Mouse (Mus musculus) left cerebral cortex, postnatal 25 days (tissue): ENCODE measurements around the gene Gpr146. TPM values are rescaled to one million over a fixed set of nuclear protein-coding genes. Genes with fewer than 3 reads are reported as not detected.
A peak's percentile ranks its signal among the peaks of the same experiment; 100 is the strongest.
"Not testable (repeated sequence)": the region's sequence is repeated elsewhere in the genome, so short reads cannot be mapped to it uniquely, and the experiment has no call there.

Experiments used
- DNase-seq, 2 experiments: peaks; one replicate each; pipeline ENCODE4 v3.0.0; 2022; ENCODE audit warnings: low spot score in 2 of 2, mixed read lengths in 1 of 2
- intact Hi-C: fragments of 180-260 bp; cut with DNase I; formaldehyde crosslinking; loops from one replicate; pipeline ENCODE4 v1.15.1; 2025
- total RNA-seq, 2 experiments: library from RNA; stranded (reverse); gene quantifications; 2 replicates each; pipeline ENCODE4 v1.2.3; 2021

The Gpr146 gene
- total RNA-seq, 2 experiments from 2014 or later: 12.0 to 13.5 TPM

DNA sequence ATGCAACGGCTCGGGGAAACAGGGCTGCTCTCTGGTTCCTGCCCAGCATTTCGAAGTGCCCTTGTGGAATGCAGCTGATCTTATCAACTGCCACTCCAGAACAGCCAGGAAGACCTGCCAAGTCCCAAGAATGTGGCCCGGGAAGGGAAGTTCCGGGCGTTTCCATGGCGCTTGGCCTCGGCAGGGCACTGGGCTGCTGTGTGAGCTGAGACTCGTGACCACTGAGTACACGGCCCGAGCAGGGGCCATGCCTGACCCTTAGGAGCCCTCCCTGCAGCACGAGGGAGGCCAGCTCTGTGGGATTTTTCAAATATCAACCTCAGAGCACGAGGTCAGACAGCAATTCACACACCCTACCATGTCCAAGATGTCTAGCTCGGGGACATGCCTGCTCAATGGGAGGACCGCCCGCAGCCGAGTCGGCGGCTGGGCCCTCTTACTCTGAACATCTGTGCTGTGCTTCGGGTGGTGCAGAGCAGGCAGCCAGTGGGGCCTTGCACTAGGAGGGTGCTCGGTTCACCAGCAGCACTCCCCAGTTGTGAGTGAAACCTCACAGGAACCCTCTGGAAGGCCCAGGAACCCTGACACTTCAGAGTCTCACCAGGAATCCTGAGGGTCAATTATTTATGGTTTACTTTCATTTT lies 1.6 kb downstream of the Gpr146 start:
- intact Hi-C loops: no loop called here
- DNase-seq: no peak

- no peak for DNase-seq
- intact Hi-C loops: no loop called here
Measured at GRCm38 (mm10) chr5:139379771-139380384, 2.4 kb downstream of the Gpr146 start.

- peak; percentile 84 to 90 for DNase-seq
- intact Hi-C loops: no loop called here
Measured at GRCm38 (mm10) chr5:139380385-139381248, 3.1 kb downstream of the Gpr146 start.

- DNase-seq: no peak
- intact Hi-C loops: no loop called here
Measured at GRCm38 (mm10) chr5:139381586-139382513, 4.4 kb downstream of the Gpr146 start.

DNA sequence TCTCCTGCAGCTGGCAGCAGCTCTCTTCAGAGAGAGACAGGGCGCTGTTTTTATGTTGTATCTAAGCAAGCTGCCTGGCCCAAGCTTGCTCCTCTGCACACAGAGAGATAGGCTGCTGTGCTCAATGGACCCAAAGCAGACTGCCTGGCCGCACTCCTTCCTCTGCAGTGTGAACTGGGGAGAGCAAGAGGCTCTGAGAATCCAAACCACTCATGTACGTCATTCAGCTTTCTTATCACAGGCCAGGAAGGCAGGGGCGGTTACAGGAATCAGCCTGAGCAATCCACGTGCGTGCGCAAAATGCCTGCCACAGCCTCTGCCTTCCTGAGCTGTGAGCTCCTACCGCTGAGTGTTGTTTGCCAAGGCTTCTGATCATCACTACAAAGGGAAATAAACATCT lies 5.3 kb downstream of the Gpr146 start:
- DNase-seq: peak; percentile 66 to 88
- intact Hi-C loops: no loop called here

DNA sequence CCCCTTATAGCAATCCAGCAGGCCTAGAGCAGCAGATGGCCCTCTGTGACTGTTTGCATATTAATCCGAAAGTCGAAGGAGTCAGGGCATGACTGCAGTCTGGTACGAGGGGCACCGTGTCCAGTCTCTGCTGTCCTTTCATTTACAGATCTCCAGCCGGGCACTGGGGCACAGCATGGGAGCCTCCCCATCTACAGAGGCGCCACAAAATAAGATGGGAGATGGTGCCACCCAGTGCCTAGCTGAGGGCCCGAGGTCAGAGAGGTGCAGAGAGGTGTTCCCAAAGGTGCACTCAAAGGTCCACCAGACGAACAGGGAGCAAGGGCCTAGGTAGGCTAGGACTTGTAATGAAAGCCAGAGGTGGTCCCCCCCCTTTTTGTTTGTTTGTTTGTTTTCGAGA lies 5.7 kb downstream of the Gpr146 start:
- DNase-seq: no peak
- intact Hi-C loops: no loop called here

DNA sequence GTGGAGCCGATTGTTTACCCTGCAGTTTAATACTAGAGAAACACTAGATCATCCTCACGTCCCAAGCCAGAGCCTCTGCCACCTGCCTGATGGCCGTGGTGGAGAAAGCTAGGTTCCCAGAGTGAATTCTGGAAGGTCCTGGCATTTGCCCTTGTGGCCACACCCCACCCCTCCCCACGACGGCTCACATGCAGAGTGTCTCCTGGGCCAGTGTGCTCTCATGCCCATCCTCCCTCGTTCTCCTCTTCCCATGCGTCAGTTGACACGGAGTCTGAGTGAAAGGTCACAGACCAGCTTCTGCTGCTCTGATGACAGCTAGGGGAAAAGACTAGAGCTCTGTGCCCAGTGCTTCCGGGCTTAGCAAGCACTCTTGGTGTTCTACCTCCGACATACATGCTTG lies 7.0 kb downstream of the Gpr146 start:
- intact Hi-C loops: no loop called here
- DNase-seq: no peak

GRCm38 (mm10) chr5:139386047-139386446 lies 8.6 kb downstream of the Gpr146 start:
- intact Hi-C loops: no loop called here
- DNase-seq: no peak

GRCm38 (mm10) chr5:139387329-139388194 lies 10.1 kb downstream of the Gpr146 start:
- DNase-seq: no peak
- intact Hi-C loops: no loop called here

GRCm38 (mm10) chr5:139388195-139388570 lies 10.7 kb downstream of the Gpr146 start:
- DNase-seq: no peak
- intact Hi-C loops: no loop called here

DNA sequence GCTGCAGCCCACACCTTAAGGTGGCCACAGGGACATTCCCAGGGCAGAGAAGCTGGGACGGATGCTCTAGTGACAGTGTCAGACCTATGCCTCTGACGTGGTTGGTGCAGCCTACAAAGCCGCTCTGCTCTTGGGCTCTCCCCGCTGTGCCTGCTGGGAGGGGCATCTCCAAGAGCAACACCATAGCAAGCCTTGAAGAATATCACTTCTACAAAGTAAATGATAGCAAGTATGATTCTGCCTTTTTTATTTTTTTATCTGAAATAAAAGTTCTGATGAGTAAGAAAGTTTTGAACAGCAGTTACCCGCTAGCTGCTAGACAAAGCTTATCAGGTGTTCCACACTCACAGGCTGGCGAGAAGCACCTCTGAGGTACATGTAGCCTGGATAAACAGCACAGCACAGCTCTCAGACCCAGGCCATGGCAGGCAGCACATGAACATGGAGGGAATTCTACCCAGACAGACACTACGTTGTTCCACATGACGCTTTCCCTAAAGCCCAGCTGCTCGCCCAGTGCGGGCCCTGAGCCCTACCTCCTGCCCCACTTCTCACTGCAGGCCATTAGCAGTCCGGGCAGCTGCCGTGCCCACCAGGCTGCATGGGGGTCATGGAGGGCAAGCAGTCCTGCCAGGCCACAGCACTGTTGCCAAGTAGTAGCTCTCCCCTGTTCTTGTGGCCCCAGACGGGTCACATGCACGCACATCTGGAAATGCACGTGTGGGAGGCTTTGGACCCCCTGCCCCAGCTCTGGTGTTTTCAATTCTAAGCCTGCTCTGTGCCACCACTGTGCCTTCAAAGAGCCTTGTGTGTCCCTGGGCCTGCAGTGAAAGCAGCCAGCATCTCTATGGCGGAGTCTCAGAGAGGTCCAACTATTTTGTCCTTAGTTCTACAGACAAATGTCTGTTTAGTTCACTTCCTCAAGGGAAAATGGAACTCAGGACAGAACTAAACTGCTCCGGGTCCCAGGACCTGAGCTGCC lies 11.5 kb downstream of the Gpr146 start:
- DNase-seq: peak; percentile 45 to 55

GRCm38 (mm10) chr5:139389676-139390061 lies 12.2 kb downstream of the Gpr146 start:
- intact Hi-C loops: no loop called here
- DNase-seq: peak; percentile 47 to 66

More for the DNA sequence above, 11.5 kb downstream of the Gpr146 start:
- intact Hi-C loops: no loop called here

DNA sequence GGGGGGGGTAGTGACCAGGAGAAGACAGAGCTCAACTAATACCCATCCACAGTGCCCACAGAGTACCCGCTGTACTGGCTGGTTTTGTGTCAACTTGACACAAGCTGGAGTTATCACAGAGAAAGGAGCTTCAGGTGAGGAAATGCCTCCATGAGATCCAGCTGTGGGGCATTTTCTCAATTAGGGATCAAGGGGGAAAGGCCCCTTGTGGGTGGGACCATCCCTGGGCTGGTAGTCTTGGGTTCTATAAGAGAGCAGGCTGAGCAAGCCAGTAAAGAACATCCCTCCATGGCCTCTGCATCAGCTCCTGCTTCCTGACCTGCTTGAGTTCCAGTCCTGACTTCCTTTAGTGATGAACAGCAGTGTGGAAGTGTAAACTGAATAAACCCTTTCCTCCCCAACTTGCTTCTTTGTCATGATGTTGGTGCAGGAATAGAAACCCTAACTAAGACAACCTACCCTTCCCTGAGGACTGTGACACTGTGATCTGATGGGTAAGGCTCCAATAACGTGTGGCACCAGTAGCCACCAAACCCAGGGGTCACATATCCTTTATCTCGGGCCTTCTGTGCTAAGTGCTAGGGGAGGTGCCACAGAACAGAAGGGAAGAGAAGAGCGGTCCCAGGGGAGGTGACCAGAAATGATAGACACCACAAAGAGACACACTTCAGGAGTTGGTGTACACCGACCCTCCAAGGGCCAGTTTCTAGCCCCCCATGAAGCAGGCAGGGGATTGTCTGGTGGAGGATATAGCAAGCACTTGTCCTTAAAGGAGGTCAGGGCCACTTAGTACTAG lies 13.0 kb downstream of the Gpr146 start:
- DNase-seq, intact Hi-C loops: not testable (repeated sequence)

- intact Hi-C loops: no loop called here
- DNase-seq: peak in 1 of 2 experiments; percentile 4
Measured at GRCm38 (mm10) chr5:139391309-139391990, 14.0 kb downstream of the Gpr146 start.

DNA sequence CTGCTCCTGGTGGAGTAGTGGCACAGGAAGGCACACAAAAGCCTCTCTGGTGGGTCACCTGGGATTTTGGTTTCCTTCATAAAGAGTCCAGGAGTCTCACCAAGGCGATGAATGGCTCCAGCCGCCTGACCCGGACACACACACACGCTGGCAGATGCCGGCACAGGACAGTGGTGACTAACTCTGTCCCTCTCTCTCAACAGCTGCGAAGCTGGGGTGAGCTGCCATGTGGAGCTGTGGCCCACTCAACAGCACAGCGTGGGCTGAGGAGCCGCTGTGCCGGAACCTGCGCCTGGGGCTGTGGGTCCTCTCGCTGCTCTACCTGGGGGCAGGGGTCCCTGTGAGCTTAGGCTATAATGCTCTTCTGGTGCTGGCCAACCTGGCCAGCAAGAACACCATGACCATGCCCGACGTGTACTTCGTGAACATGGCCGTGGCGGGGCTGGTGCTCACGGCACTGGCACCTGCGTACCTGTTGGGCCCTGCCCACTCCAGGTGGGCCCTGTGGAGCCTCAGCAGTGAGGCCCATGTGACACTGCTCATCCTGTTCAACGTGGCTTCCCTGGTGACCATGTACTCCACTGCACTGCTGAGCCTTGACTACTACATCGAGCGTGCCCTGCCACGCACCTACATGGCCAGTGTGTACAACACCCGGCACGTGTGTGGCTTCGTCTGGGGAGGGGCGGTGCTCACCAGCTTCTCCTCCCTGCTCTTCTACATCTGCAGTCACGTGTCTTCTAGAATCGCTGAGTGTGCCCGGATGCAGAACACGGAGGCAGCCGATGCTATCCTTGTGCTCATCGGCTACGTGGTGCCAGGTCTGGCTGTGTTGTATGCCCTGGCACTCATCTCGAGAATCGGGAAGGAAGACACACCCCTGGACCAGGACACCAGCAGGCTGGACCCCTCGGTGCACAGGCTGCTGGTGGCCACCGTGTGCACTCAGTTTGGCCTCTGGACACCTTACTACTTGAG lies 15.0 kb downstream of the Gpr146 start:
- intact Hi-C loops: no loop called here
- peak in 1 of 2 experiments; percentile 45 for DNase-seq
